Mouse (Mus musculus) testis, postnatal 14 days (tissue): ENCODE measurements around the gene Gm5294.

Experiments
- DNase-seq: peaks from one replicate; pipeline ENCODE4 v3.0.0; 2021; ENCODE audit warnings: low spot score

Gene Gm5294

GRCm38 (mm10) chr5:138819780-138820179 is at the start of gene Gm5294:
TSS of gene Gm5294 (plus strand) at chr5:138820080.
- no peak for DNase-seq

DNA sequence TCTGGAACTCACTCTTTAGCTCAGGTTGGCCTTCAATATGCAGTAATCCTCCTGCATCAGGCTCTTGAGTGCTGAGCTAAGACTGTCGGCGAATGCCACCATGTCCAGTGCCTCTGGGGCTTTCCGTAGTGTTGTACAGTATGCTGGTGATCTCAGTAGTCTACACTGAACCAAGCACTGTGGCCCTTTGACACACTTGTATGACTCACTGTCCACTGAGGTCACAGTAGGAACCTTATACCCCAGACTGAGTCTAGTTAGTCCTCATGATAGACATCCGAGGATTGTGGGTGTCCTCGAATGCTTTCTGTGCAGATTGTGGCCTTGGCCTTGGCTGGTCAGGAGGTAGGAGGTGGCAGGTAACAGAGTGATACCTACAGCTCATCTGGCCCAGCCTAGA is 44.8 kb upstream of the Gm5294 start:
- no peak for DNase-seq

DNA sequence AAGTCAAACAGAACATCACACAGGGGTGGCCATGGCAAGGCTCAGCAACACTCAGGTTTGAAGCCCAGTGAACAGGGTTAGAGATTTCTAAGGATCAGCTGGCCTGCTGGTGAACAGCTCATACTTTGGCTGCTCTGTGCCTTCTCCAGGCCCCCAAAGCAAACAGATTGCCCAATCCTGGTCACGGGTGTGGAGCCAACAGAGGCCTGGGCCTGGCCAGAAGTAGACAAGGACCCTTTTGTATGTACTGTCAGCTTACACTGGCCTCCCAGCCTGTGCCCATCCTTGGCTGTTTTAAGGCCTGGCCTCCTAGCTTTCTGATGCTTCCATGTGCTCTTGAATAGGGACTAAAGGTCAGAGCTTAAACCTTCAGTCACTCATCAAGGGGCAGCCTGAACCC is 43.5 kb upstream of the Gm5294 start:
- no peak for DNase-seq

DNA sequence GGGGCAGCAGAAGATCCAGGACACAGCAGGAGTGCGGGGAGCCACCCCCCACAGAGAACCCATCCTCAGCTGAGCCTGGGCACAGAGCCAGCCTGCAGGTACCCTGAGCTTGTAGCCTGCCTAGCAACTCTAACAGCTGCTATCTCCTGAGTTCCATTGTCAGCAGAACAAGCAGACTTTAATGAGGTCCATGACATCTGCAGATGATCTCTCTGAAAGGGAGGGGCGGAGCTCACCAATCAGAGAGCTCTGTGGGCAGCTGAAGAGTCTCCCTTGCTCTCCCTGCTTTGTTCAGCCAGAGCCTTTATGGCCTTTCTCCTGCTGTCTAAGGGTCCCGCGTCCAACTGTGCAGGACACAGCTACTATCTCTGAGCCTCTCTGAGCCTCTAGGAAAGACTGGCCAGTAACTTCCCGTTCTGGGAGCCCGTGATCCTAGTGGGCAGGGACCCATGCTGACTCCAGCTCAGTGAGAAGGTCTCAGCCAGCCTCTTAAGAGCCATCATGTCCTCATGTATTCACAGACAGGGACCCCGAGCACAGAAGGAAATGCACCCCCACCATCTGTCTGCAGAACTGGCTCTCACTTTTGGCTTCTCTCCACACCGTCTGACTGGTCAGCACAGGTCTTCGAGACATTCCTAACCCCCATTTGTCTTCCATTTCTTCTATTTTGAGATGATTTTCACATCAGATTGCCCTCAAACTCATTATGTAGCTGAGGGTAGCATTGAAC is 41.0 kb upstream of the Gm5294 start:
- no peak for DNase-seq

DNA sequence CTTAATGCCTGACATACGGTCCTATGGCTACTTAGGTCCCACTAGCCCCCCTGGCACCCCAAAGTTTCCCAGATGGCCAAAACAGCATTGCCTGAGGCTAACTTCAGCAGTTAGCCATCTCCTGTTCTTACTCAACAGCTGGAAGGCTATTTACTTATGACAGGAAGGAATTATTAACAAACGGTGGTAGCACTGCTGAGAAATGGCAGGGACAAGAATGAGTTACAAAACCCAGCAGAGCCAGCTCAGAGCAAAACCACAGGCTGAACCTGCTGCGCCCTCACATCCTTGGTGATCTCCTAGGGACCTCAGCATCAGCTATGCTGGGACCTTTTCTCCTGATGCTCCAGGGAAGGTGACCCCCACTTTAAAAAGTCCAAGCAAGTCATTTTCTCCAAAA is 40.2 kb upstream of the Gm5294 start:
- no peak for DNase-seq

DNA sequence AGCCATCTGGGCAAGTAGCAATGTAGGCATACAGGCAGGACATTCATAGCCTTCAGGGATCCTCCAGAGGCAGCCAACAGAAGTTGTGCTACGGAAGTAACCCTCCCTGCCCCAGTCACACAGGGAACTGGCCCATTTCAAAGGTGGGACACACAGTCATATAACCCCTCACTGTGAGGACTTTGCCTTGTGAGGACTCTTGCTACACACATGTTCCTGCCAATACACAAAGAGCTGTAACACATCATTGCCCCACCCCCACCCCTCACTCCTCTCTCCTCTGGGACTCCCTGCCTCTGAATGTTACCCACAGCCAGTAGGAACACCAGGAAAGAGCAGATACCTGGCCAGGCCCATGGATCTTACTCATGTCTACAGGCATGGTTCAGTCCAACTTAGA is 37.2 kb upstream of the Gm5294 start:
- DNase-seq: no peak

DNA sequence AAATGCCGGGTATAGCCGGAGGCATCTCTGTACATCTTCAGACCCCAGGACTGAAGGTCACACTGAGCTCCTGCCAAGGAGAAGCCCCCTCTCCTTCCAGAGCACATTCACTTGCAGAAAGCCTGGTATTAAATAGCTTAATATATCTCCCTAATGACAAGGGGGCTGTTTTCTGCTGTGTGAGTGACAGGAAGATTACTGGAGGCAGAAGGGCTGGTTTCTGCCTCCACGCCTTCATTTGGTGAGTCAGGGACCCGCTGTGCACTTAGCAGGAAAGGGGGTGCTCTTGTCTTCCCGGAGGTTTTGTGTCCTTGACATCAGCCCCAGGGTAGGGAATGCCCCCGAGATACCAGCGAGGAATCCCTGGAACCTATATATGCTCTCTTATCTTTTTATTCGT is 36.7 kb upstream of the Gm5294 start:
- no peak for DNase-seq

DNA sequence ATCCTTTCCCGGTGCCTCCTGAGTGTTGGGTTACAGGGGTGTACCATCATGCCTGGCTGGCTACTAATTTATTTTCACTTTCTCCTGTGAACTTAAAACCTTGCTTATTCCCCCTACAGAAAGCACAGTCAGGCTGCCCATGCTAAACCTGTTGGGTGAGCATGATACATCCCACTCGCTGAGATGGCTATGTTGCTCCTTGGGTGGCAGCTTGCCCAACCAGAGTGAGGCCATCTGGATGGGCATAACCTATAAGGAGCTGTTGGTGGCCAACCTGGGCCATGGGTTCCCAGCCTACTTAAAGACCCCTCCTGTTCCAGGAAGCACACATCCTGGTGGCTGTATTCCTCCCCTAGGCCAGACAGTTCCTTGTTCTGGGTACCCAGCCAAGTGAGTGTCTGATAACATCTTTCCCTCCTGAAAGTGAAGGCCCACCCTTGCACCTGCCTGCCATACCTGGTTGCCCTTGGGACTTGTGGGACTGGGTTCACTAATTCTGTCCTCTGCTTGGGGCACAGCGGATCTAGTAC is 33.8 kb upstream of the Gm5294 start:
- DNase-seq: no peak

GRCm38 (mm10) chr5:138787648-138788047 is 32.2 kb upstream of the Gm5294 start:
- DNase-seq: no peak

- DNase-seq: peak; percentile 29
These were observed 31.2 kb upstream of the Gm5294 start for GRCm38 (mm10) chr5:138788481-138789211.

- no peak for DNase-seq
These were observed 28.9 kb upstream of the Gm5294 start for GRCm38 (mm10) chr5:138790954-138791480.

- DNase-seq: no peak
These were observed 18.2 kb upstream of the Gm5294 start for GRCm38 (mm10) chr5:138801588-138802116.

- DNase-seq: no peak
These were observed 15.6 kb upstream of the Gm5294 start for GRCm38 (mm10) chr5:138804286-138804685.

DNA sequence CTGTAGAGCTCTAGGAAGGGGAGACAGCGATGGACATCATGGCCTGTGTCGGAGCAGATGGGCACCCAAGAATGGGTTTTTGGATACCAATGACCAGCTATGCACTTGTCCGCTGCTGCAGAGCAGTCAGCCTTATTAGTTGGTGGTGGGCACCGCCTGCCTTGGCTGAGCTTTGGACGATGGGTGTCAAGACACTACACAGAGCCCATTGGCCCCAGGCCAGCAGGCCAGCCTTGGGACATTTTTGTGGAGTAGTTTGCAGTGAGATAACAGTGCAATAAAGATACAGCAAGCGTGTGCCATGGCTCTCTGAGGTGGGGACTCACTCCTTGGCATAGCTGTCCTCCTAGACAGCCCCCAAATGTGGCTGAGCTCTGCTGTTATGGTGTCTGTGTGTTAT is 10.1 kb upstream of the Gm5294 start:
- DNase-seq: no peak

GRCm38 (mm10) chr5:138820717-138821332 is 945 bp downstream of the Gm5294 start:
- no peak for DNase-seq

GRCm38 (mm10) chr5:138825090-138825489 is 5.2 kb downstream of the Gm5294 start:
- DNase-seq: no peak

- no peak for DNase-seq
These were observed 13.5 kb downstream of the Gm5294 start for GRCm38 (mm10) chr5:138833406-138833805.

DNA sequence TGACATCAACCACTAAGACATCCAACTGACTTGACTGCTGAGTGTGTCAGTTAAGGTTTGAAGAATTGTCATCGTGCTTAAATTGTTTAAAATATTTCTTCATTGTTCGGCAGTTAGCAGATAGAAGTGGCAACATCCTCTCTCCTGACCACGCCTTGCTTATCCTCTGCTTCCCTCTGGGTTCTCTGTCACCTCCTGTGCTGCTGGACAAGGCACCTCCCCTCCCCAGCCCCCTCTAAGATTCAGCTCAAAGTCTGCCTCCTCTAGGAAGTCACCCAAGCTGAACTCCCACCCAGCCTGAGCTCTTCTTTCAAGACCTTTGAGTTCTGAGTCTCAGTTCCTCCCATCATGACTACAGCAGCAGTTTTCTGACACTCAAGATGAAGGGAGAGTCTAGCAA is 15.0 kb downstream of the Gm5294 start:
- no peak for DNase-seq

DNA sequence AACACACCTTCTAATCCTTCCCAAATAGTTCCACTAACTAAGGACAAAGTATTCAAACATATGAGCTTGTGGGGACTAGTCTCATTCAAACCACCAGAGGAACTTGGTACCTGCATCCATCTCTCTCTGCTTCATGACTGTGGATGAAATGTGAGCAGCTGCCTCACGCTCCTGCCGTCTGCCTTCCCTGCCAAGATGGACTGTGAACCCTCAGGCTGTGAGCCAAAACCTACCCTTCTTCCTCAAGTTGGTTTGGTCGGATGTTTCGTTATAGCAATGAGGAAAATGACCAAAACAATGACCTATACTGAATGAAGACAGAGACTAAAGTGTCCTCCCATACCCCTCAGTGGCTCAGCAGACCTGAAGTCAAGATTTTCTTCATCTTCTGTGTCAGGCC is 21.1 kb downstream of the Gm5294 start:
- no peak for DNase-seq

GRCm38 (mm10) chr5:138843168-138843824 is 23.4 kb downstream of the Gm5294 start:
- DNase-seq: peak; percentile 70

GRCm38 (mm10) chr5:138846506-138846905 is 26.6 kb downstream of the Gm5294 start:
- DNase-seq: peak; percentile 70

GRCm38 (mm10) chr5:138848102-138848501 is 28.2 kb downstream of the Gm5294 start:
- DNase-seq: peak; percentile 72
